Mouse (Mus musculus) lung, embryonic 16.5 days (tissue): ENCODE measurements around the gene Serpinb3d. TPM values are rescaled to one million over a fixed set of nuclear protein-coding genes. Genes with fewer than 3 reads are reported as not detected.
"Not testable (repeated sequence)": the region's sequence is repeated elsewhere in the genome, so short reads cannot be mapped to it uniquely, and the experiment has no call there.

Source experiments
- ATAC-seq: fragments of 200-750 bp; cut with Nextera tagmentation; 2 replicates; pipeline ENCODE4 v1.8.0; 2017; ENCODE audit warnings: low read depth, mild to moderate bottlenecking, moderate library complexity
- H3K27ac ChIP-seq: fragments of 300-500 bp; sonication (generic); 2 replicates; pipeline ENCODE4 v1.5.1; 2014; ENCODE audit warnings: mild to moderate bottlenecking, control low read depth, low read length
- H3K27me3 ChIP-seq: fragments of 300-500 bp; sonication (generic); 2 replicates; pipeline ENCODE4 v1.6.1; 2014; ENCODE audit warnings: low read depth, low read length, mixed read lengths; ENCODE audit not compliant: control insufficient read depth, insufficient read depth
- H3K36me3 ChIP-seq: fragments of 300-500 bp; sonication (generic); 2 replicates; pipeline ENCODE4 v1.6.1; 2014; ENCODE audit warnings: low read length; ENCODE audit not compliant: control insufficient read depth, insufficient read depth
- H3K4me1 ChIP-seq: fragments of 300-500 bp; sonication (generic); replicated peaks from 2 replicates; pipeline ENCODE4 v1.6.1; 2014; ENCODE audit warnings: low read length, mixed read lengths; ENCODE audit not compliant: control insufficient read depth, insufficient read depth
- H3K4me2 ChIP-seq: fragments of 300-500 bp; sonication (generic); 2 replicates; pipeline ENCODE4 v1.6.1; 2014; ENCODE audit warnings: low read depth, low read length, control low read depth
- H3K4me3 ChIP-seq: fragments of 300-500 bp; sonication (generic); 2 replicates; pipeline ENCODE4 v1.5.1; 2014; ENCODE audit warnings: mild to moderate bottlenecking, low read length, control low read depth
- H3K9ac ChIP-seq: fragments of 300-500 bp; sonication (generic); 2 replicates; pipeline ENCODE4 v1.6.1; 2014; ENCODE audit warnings: low read length, control low read depth
- H3K9me3 ChIP-seq: fragments of 300-500 bp; sonication (generic); 2 replicates; pipeline ENCODE4 v1.6.1; 2016; ENCODE audit warnings: low read length; ENCODE audit not compliant: control insufficient read depth
- WGBS: fragments of 180-500 bp; shearing (Covaris S2); extraction: QIAGEN DNeasy Blood & Tissue Kit; methylation state at CpG from one replicate; pipeline ENCODE4 v1.1.7; 2014; 5-methylcytosine and 5-hydroxymethylcytosine counted together
- polyA plus RNA-seq: library from polyadenylated mRNA; unstranded; fragments of >200 nt; fragmentation: Nextera tagmentation; extraction: Ambion mirVana; gene quantifications from 2 replicates; pipeline ENCODE4 v1.2.1, GENCODE M21; 2015

Serpinb3d gene
- not detected in 2 replicates for polyA plus RNA-seq

GRCm38 (mm10) chr1:107083406-107083805, at the start of gene Serpinb3d:
Gene Serpinb3d, minus strand, starts transcription at chr1:107083506.
- Histone ChIP-seq H3K9ac (no peak within 1 kb of the TSS), H3K36me3 (no peaks in the 10 kb centered on the region), H3K4me2 (no peak within 1 kb of the TSS), H3K27me3 (no peaks in the 10 kb centered on the region), H3K9me3 (no peaks in the 10 kb centered on the region), H3K27ac (no peak within 1 kb of the TSS), H3K4me3 (no peak within 1 kb of the TSS), H3K4me1 (no peaks in the 10 kb centered on the region)
- no peak for ATAC-seq

- H3K4me3 ChIP-seq, H3K4me2 ChIP-seq, H3K4me1 ChIP-seq, H3K27me3 ChIP-seq, H3K27ac ChIP-seq, H3K9me3 ChIP-seq, H3K9ac ChIP-seq, H3K36me3 ChIP-seq, ATAC-seq: not testable (repeated sequence)
Measured at GRCm38 (mm10) chr1:107127453-107127852, 44.1 kb upstream of the Serpinb3d start.

GRCm38 (mm10) chr1:107098417-107098816, 15.1 kb upstream of the Serpinb3d start:
- H3K9me3 ChIP-seq: no peaks in the 10 kb centered on the region
- ATAC-seq: no peak
- H3K27ac ChIP-seq: no peak overlapping the region
- no peaks in the 10 kb centered on the region for H3K27me3 ChIP-seq
- H3K36me3 ChIP-seq: no peaks in the 10 kb centered on the region
- no peak overlapping the region for H3K9ac ChIP-seq
- no peak overlapping the region for H3K4me3 ChIP-seq
- 73% methylated on average over 2 of the region's 2 CpGs for WGBS
- no peak overlapping the region for H3K4me2 ChIP-seq
- no peaks in the 10 kb centered on the region for H3K4me1 ChIP-seq

GRCm38 (mm10) chr1:107052203-107052602, 31.1 kb downstream of the Serpinb3d start, which contains the start of gene Serpinb3a:
Gene Serpinb3a, minus strand, starts transcription at chr1:107052303.
- Histone ChIP-seq H3K9me3 (no peaks in the 10 kb centered on the region), H3K27me3 (no peaks in the 10 kb centered on the region), H3K4me1 (no peaks in the 10 kb centered on the region), H3K4me2 (no peak within 1 kb of the TSS), H3K27ac (no peak within 1 kb of the TSS), H3K36me3 (no peaks in the 10 kb centered on the region), H3K9ac (no peak within 1 kb of the TSS), H3K4me3 (no peak within 1 kb of the TSS)
- 86% methylated on average over 1 of the region's 1 CpGs for WGBS
- ATAC-seq: no peak

GRCm38 (mm10) chr1:107034236-107034635, 49.1 kb downstream of the Serpinb3d start:
- not testable (repeated sequence) for H3K4me1 ChIP-seq, H3K27me3 ChIP-seq, H3K27ac ChIP-seq, H3K4me3 ChIP-seq, H3K9ac ChIP-seq, H3K4me2 ChIP-seq, ATAC-seq, H3K9me3 ChIP-seq, H3K36me3 ChIP-seq
- 88% methylated on average over 3 of the region's 3 CpGs for WGBS

Other genes starting within 250 kb of the Serpinb3d start
- 0.50 and 1.4 TPM in 2 replicates for gene Serpinb5, start 222.3 kb downstream of the Serpinb3d start, polyA plus RNA-seq
- gene Serpinb12, start 149.1 kb downstream of the Serpinb3d start, polyA plus RNA-seq: 0.93 and 1.3 TPM in 2 replicates
- not detected in 2 replicates for gene Serpinb13, start 102.5 kb downstream of the Serpinb3d start, polyA plus RNA-seq
- gene Serpinb3a, start 31.2 kb downstream of the Serpinb3d start, polyA plus RNA-seq: not detected in 2 replicates
- gene Serpinb3b, start 194.9 kb upstream of the Serpinb3d start, polyA plus RNA-seq: not detected in 2 replicates
- not detected in 2 replicates for gene Serpinb3c, start 194.9 kb upstream of the Serpinb3d start, polyA plus RNA-seq